Mouse (Mus musculus) forebrain, embryonic 10.5 days (tissue): ENCODE data around the gene Gopc. TPM values are rescaled to one million over a fixed set of nuclear protein-coding genes. Genes with fewer than 3 reads are reported as not detected.

ENCODE experiments used
- polyA plus RNA-seq: library from polyadenylated mRNA; unstranded; fragments of >200 nt; fragmentation: Nextera tagmentation; extraction: Ambion mirVana; gene quantifications from 2 replicates; pipeline ENCODE4 v1.2.1, GENCODE M21; 2016

Gene Gopc
- polyA plus RNA-seq, 1 experiment from 2014 or later = 15.8 TPM

Other genes with a start within 250 kb of the Gopc start
- gene Ros1, start 186.9 kb downstream of the Gopc start, polyA plus RNA-seq = not detected in 2 replicates
- gene Dcbld1, start 148.5 kb downstream of the Gopc start, polyA plus RNA-seq = 25.3 and 26.8 TPM in 2 replicates
- gene Gm26741, start 23.4 kb downstream of the Gopc start, polyA plus RNA-seq = not detected in 2 replicates
- gene Nepn, start 6.8 kb upstream of the Gopc start, polyA plus RNA-seq = not detected in 2 replicates
- gene Nus1, start 35.4 kb upstream of the Gopc start, polyA plus RNA-seq = 12.1 and 12.5 TPM in 2 replicates